Mouse (Mus musculus) A20 (cell line): Measurements from ENCODE around the gene Rtp2.
"Not testable (repeated sequence)": the region's sequence is repeated elsewhere in the genome, so short reads cannot be mapped to it uniquely, and the experiment has no call there.

Source experiments
- DNase-seq: peaks from one replicate; pipeline ENCODE4 v3.0.0-alpha.2; 2011; ENCODE audit warnings: low read depth, low spot score

Gene Rtp2

GRCm38 (mm10) chr16:23952101-23952727 is 20.0 kb upstream of the Rtp2 start:
- DNase-seq: no peak

DNA sequence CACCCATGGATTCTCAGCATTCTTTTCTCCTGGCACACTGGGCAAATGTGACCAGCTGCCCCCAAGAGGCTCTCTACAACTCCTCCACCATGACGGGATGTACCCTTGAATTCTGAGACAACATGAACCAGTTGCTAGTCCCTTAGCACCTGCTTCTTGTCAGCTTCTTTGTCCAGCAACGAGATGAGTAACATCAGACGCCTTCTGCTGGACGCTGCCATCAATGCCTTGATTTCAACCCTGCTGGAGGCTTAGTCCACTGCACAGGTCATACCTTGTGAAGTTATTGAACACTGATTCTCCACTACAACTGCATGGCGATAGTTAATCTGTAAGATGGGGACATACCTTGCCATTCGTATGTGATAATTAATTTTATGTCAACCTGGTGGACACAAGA is 15.5 kb upstream of the Rtp2 start:
- no peak for DNase-seq

DNA sequence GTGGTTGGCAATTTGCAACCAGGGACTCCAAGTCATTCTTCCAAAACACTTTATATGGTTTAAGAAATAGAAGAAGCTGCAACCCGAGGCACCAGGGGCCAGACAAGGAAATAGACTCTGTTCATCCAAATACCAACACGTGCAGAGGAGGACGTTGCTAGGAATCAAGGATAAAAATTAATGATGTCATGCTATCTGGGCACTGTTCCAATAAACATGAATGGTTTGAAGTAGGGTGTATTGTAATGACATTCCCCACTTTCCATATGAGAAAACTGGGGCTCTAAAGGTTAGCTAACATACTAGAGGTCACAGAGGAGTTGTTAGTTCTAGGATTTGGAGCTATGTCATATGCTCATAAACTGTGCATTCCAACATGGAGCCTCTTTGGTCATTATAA is 12.6 kb upstream of the Rtp2 start:
- no peak for DNase-seq

DNA sequence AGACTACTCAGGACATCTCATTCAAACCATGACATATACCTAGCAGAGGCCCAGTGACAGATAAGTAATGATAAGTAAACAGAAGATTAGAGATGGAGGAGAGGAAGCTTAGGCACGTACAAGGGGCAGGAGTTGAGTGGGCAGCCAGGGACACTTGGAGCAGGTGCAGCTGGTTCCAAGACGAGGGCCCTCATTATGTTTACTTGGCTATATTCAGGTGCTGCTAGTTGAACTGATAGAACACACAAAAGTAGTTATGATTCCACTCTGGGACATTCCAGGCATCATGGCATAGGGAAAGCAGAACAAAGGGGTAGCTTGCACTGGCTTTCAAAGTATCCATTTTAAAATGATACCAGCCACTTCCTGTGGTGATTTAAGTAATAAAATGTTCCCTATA is 2.2 kb upstream of the Rtp2 start:
- DNase-seq: no peak

DNA sequence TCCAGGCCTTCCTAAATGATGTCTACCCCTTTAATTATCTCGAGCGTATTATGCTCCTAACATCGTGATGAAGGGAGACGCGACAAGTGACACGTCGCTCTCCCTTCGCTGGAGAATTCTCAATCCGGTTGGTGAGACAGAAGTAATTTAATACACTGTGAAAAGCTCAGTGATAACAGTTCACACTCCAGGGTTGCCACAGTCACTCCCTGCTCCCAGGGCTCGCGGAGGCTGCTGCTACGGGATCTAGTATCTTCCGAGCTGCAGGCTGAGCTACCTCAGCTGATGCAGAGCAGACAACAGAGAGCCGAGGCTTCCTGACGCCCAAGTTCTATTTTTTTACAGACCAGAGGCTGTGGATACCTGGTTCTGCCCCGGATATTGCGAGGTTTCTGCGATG is 919 bp downstream of the Rtp2 start:
- no peak for DNase-seq

- DNase-seq: no peak
Measured at GRCm38 (mm10) chr16:23930426-23931073, 1.6 kb downstream of the Rtp2 start.

DNA sequence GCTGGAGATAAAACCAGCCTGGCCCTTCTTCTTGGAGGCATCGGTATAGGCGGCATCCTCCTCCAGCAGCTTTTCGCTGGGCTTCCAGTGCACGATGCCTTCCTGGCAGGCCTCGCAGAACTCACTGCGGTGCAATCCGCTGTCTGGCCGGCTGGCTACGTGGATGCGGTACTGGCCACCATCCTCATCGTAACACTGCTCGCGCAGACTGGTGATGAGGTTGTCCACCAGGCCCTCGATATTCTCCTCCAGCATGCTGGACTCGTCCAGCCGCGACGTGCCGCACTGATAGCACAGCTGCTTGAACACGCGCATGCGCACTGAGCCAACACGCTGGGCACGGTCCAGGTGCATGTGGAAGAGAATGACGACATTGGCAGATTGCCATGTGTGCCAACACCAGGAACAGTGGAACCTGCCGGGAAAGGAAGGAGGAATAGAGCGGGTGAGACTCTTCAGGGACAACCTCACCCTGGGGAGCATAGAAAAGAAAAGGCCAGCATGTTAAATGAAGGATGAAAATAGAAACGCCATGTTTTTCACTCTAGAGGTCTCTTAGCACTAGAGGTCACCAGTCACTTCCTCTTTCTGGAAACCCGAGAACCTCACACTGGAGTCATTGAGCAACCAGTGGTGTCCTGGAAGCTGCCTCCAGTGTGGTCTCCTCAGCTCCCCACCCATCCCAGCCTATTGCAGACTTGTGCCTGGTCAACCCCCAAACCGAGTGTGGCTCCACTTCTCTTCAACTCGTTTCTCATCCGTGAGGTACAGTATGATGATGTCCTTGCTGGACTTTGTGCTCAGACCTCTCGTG is 4.7 kb downstream of the Rtp2 start:
- DNase-seq: peak; percentile 72

- DNase-seq: no peak
Measured at GRCm38 (mm10) chr16:23922906-23923305, 9.3 kb downstream of the Rtp2 start.

DNA sequence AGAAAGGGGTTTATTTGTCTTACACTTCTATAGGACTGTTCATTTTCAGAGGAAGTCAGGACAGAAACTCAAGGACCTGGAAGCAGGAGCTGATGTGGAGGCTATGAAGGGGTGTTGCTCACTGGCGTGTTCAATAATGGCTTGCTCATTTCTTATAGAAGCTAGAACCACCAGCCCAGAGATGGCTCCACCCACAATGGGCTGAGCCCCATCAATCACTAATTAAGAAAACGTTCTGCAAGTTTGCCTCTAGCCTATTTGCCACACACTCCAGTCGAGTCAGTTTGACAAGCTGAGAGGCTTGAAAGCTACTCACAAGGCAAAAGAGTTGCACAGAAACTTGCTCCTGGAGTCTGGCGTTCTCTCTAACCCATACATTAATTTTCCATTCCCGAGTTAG is 10.5 kb downstream of the Rtp2 start:
- no peak for DNase-seq

DNA sequence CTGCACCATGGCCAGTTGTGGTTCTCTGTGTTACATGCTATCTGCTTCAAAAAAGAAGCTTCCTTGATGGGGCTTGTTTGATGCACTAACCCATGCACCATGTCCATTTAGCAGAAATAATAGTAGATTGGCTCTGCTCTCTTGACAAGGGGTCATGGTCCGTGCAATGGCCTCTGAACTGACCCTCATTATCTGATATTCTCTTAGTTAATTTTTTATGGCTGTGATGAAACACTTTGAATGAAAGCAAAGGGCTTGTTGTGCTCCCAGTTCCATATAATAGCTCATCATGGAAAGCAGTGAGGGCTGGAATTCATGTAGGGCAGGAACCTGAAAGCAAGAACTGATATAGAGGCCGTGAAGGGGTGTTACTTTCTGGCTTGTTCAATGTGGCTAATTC is 12.8 kb downstream of the Rtp2 start:
- DNase-seq: no peak

GRCm38 (mm10) chr16:23913401-23913800 is 18.8 kb downstream of the Rtp2 start:
- no peak for DNase-seq

DNA sequence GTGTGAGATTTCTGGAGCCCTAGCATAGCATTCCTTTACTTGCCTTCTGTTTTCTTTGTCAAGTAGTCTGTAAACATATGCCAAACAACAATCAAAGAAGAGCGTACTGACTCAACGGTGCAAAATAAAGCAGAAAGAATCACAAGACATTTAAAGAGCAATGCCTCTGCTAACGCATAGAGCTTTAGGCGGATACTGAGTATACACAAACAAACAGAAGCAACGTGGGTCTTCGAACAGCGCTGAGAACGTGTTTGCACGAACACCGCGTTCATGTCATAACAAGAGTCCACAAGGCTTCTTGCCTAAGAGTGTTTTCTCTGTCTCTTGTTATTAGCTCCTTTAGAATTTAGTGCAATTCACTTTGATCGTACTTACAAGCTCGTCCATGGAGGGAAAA is 19.5 kb downstream of the Rtp2 start:
- DNase-seq: no peak

DNA sequence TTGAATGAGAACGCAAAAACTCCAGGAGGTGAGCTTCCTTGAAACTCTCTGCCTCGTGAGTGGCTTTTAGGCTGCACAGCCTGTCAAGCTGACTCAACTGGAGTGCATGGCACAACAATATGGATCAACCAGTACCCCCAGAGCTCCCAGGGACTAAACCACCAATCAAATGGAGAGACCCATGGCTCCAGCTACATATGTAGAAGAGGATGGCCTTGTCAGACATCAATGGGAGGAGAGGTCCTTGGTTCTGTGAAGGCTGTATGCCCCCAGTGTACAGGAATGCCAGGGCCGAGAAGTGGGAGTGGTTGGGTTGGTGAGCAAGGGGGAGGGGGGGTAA is 23.2 kb downstream of the Rtp2 start:
- DNase-seq: not testable (repeated sequence)

GRCm38 (mm10) chr16:23908076-23909014 is 23.8 kb downstream of the Rtp2 start:
- not testable (repeated sequence) for DNase-seq

GRCm38 (mm10) chr16:23906586-23906985 is 25.6 kb downstream of the Rtp2 start:
- DNase-seq: not testable (repeated sequence)

DNA sequence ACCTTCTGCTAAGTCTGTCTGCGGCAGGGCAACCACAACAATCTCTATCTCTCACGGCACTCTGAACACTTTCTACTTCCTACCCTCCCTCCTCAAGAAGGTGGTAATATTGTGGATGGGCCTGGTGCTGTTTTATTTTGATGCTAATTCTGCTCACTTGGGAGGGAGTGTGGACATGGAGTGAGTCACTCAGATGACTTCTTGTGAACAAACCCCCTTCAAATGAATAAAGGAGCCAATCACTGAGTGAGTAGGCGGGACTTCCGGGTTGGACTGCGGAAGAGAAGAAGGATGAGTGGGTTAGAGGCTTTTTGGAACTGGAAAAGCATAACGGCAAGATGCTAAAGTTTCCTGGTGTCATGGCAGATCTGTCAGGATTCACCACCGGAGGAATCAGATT is 30.8 kb downstream of the Rtp2 start:
- no peak for DNase-seq

GRCm38 (mm10) chr16:23900061-23900460 is 32.1 kb downstream of the Rtp2 start:
- no peak for DNase-seq

DNA sequence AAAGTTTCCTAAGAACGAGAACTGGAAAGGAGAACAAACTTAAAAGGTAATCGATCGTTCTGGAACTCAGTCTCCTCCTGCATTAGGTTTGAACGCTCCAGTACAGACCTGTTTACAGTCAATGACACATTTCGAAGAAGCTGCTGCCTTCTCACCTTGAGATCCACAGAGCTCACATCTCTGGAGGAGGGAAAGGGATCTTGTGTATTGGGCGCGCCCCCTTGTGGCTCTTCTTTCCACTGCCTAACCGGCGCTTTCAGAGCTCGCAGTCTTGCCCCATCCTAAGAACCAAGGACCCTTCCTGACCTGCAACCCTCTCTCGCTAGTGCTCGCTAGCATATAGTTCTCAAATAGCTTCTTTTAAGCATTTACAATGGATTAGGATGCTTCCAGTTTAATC is 33.4 kb downstream of the Rtp2 start:
- DNase-seq: peak; percentile 80

DNA sequence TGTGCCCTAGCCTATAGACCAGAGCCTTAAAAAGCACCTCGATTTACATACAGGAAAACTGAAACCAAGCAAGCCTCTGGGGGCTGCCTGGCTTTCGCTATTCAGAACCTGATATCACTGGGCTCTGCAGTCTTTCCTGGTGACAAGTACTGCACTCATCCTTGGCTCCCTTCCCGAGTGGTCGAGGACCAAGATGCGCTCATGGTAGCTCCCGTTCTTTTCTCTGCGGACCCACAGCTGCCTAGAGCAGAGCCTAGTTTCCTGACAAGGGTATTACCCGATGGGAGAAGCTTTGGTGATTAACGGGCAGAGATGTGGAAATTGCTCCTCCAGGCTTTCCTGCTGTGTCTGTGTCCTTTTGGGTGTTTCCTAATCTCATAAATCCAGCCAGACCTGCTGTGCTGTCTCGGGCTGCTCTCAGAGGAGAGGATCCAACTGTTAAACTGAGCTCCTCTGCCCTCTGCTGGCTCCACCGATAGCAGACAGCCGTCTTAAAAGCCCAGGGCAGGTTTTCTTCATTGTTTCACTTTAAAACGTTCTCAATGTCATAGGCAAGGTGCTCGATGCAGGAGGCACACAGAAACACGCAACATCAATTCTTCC is 34.1 kb downstream of the Rtp2 start:
- peak; percentile 80 for DNase-seq

DNA sequence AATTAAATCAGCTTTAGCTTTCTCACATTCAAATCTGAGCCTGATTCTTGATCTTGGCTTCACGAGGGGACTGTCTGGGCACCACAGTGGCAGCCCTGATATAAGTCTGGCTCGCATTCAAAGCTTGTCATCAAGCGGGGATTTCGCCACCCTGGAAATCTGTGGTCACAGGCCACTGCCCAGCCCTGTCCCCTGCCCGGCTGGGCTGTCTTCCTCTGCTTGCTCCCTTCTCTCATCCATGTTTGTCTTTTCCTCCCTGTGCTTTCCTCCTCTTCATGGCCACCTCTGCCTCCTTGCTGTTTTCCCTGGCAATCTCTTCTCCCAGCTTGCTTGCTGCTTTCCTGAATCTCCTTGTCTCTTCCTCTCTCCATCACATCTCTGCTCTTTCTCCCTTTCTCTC is 34.7 kb downstream of the Rtp2 start:
- DNase-seq: no peak

DNA sequence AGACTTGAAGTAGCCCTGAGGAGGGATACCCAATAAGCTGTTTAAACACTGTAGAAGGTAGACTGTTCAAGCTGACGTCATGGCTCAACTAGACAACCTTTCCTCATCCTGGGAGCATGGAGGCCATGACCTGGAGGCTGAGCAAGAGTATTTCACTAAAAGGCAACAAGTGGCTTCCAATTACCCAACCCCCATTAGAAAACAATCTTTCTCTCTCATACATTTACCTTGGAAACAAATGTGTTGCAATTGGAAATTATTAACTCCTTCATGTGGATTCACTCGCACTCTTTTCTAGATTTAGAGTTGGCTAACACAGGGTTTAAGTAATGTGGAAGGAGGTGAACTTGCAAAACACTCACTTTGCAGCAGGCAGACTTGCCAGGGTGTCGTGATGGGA is 37.1 kb downstream of the Rtp2 start:
- no peak for DNase-seq
